Mouse (Mus musculus): ENCODE measurements around the gene Pabpc4. TPM values are rescaled to one million over a fixed set of nuclear protein-coding genes. Genes with fewer than 3 reads are reported as not detected.
"Not testable (repeated sequence)": the region's sequence is repeated elsewhere in the genome, so short reads cannot be mapped to it uniquely, and the experiment has no call there.

Pabpc4 gene
- polyA plus RNA-seq, 1 experiment: 151 TPM

- Histone ChIP-seq H3K27ac (ENCODE audit: insufficient read depth, low read length) (no peak within 1 kb of the TSS), H3K4me3 (ENCODE audit: insufficient read depth, low read length) (no peak within 1 kb of the TSS), H3K4me1 (ENCODE audit: control insufficient read depth, insufficient read depth, low read length) (no peaks in the 10 kb centered on the region)
- TF ChIP-seq POLR2A (IDR thresholded peaks at IDR 0.05; ENCODE audit: low read depth, low read length): no peak
- no peak for TF ChIP-seq CTCF (IDR thresholded peaks at IDR 0.05; ENCODE audit: borderline replicate concordance, insufficient read depth, low read length)
These were observed 61.4 kb downstream of the Pabpc4 start, which contains the start of gene Oxct2a for GRCm38 (mm10) chr4:123323534-123323933. Gene Oxct2a (minus strand): TSS chr4:123323634.

GRCm38 (mm10) chr4:123326087-123326486, 63.9 kb downstream of the Pabpc4 start:
- TF ChIP-seq POLR2A (IDR thresholded peaks at IDR 0.05; ENCODE audit: low read depth, low read length) (no peak), CTCF (IDR thresholded peaks at IDR 0.05; ENCODE audit: borderline replicate concordance, insufficient read depth, low read length) (no peak)
- H3K4me3 ChIP-seq (ENCODE audit: insufficient read depth, low read length): no peak overlapping the region
- no peaks in the 10 kb centered on the region for H3K4me1 ChIP-seq (ENCODE audit: control insufficient read depth, insufficient read depth, low read length)
- H3K27ac ChIP-seq (ENCODE audit: insufficient read depth, low read length): no peak overlapping the region

GRCm38 (mm10) chr4:123327630-123328029, 65.5 kb downstream of the Pabpc4 start:
- no peak overlapping the region for H3K4me3 ChIP-seq (ENCODE audit: insufficient read depth, low read length)
- H3K4me1 ChIP-seq (ENCODE audit: control insufficient read depth, insufficient read depth, low read length): no peaks in the 10 kb centered on the region
- no peak overlapping the region for H3K27ac ChIP-seq (ENCODE audit: insufficient read depth, low read length)
- TF ChIP-seq POLR2A (IDR thresholded peaks at IDR 0.05; ENCODE audit: low read depth, low read length) (no peak), CTCF (IDR thresholded peaks at IDR 0.05; ENCODE audit: borderline replicate concordance, insufficient read depth, low read length) (no peak)

GRCm38 (mm10) chr4:123328946-123329345, 66.8 kb downstream of the Pabpc4 start:
- H3K4me3 ChIP-seq (ENCODE audit: insufficient read depth, low read length): no peak overlapping the region
- no peak for TF ChIP-seq POLR2A (IDR thresholded peaks at IDR 0.05; ENCODE audit: low read depth, low read length)
- TF ChIP-seq CTCF (IDR thresholded peaks at IDR 0.05; ENCODE audit: borderline replicate concordance, insufficient read depth, low read length): no peak
- H3K27ac ChIP-seq (ENCODE audit: insufficient read depth, low read length): no peak overlapping the region
- no peaks in the 10 kb centered on the region for H3K4me1 ChIP-seq (ENCODE audit: control insufficient read depth, insufficient read depth, low read length)

- TF ChIP-seq POLR2A (IDR thresholded peaks at IDR 0.05; ENCODE audit: low read depth, low read length): no peak
- TF ChIP-seq CTCF (IDR thresholded peaks at IDR 0.05; ENCODE audit: borderline replicate concordance, insufficient read depth, low read length): no peak
- H3K27ac ChIP-seq (ENCODE audit: insufficient read depth, low read length): no peak overlapping the region
These were observed 69.2 kb downstream of the Pabpc4 start for GRCm38 (mm10) chr4:123331326-123331725.

GRCm38 (mm10) chr4:123331961-123332360, 69.8 kb downstream of the Pabpc4 start:
- not testable (repeated sequence) for H3K4me3 ChIP-seq (ENCODE audit: insufficient read depth, low read length); H3K4me1 ChIP-seq (ENCODE audit: control insufficient read depth, insufficient read depth, low read length); H3K27ac ChIP-seq (ENCODE audit: insufficient read depth, low read length)

More at GRCm38 (mm10) chr4:123331326-123331725, 69.2 kb downstream of the Pabpc4 start:
- no peak overlapping the region for H3K4me3 ChIP-seq (ENCODE audit: insufficient read depth, low read length)
- 0 out of 2 replicates have a peak, but pooled peaks cover 2% of the 10 kb centered on the region for H3K4me1 ChIP-seq (ENCODE audit: control insufficient read depth, insufficient read depth, low read length)

GRCm38 (mm10) chr4:123333151-123333550, 71.0 kb downstream of the Pabpc4 start:
- no peak overlapping the region for H3K27ac ChIP-seq (ENCODE audit: insufficient read depth, low read length)
- TF ChIP-seq POLR2A (IDR thresholded peaks at IDR 0.05; ENCODE audit: low read depth, low read length): no peak
- no peak for TF ChIP-seq CTCF (IDR thresholded peaks at IDR 0.05; ENCODE audit: borderline replicate concordance, insufficient read depth, low read length)
- no peak overlapping the region for H3K4me3 ChIP-seq (ENCODE audit: insufficient read depth, low read length)
- H3K4me1 ChIP-seq (ENCODE audit: control insufficient read depth, insufficient read depth, low read length): 0 out of 2 replicates have a peak, but pooled peaks cover 2% of the 10 kb centered on the region

- H3K4me3 ChIP-seq (ENCODE audit: insufficient read depth, low read length): no peak overlapping the region
- 0 out of 2 replicates have a peak, but pooled peaks cover 2% of the 10 kb centered on the region for H3K4me1 ChIP-seq (ENCODE audit: control insufficient read depth, insufficient read depth, low read length)
- H3K27ac ChIP-seq (ENCODE audit: insufficient read depth, low read length): no peak overlapping the region
- TF ChIP-seq CTCF (IDR thresholded peaks at IDR 0.05; ENCODE audit: borderline replicate concordance, insufficient read depth, low read length): no peak
- TF ChIP-seq POLR2A (IDR thresholded peaks at IDR 0.05; ENCODE audit: low read depth, low read length): no peak
These were observed 72.0 kb downstream of the Pabpc4 start for GRCm38 (mm10) chr4:123334177-123334576.

GRCm38 (mm10) chr4:123335244-123335643, 73.1 kb downstream of the Pabpc4 start:
- not testable (repeated sequence) for H3K4me3 ChIP-seq (ENCODE audit: insufficient read depth, low read length); H3K27ac ChIP-seq (ENCODE audit: insufficient read depth, low read length); H3K4me1 ChIP-seq (ENCODE audit: control insufficient read depth, insufficient read depth, low read length)

GRCm38 (mm10) chr4:123335796-123336585, 73.8 kb downstream of the Pabpc4 start:
- Histone ChIP-seq H3K4me3 (ENCODE audit: insufficient read depth, low read length) (no peak overlapping the region), H3K4me1 (ENCODE audit: control insufficient read depth, insufficient read depth, low read length) (peaks cover 7% of the 10 kb centered on the region; the same call in 1 of the 2 replicates), H3K27ac (ENCODE audit: insufficient read depth, low read length) (no peak overlapping the region)
- TF ChIP-seq CTCF (IDR thresholded peaks at IDR 0.05; ENCODE audit: borderline replicate concordance, insufficient read depth, low read length) (peak; percentile 18; the same call in 1 of the 2 replicates), POLR2A (IDR thresholded peaks at IDR 0.05; ENCODE audit: low read depth, low read length) (no peak)

All from embryonic fibroblast, embryonic 13.5 days (primary cell).